Mouse (Mus musculus): Measurements from ENCODE around the gene Cd59b. TPM values are rescaled to one million over a fixed set of nuclear protein-coding genes. Genes with fewer than 3 reads are reported as not detected.
"Not testable (repeated sequence)": the region's sequence is repeated elsewhere in the genome, so short reads cannot be mapped to it uniquely, and the experiment has no call there.

The Cd59b gene
- polyA plus RNA-seq, 1 experiment from 2014 or later: 4.3 TPM

GRCm38 (mm10) chr2:104041632-104042031 is 28.0 kb upstream of the Cd59b start:
- Histone ChIP-seq H3K9me3 (no peaks in the 10 kb centered on the region), H3K36me3 (peaks cover 51% of the 10 kb centered on the region), H3K27me3 (ENCODE audit: insufficient read depth, poor library complexity, severe bottlenecking) (no peaks in the 10 kb centered on the region), H3K4me3 (no peak overlapping the region), H3K27ac (no peak overlapping the region), H3K4me1 (0 out of 2 replicates have a peak, but pooled peaks cover 2% of the 10 kb centered on the region)
- WGBS: 68% methylated on average over 5 of the region's 5 CpGs
- no peak for DNase-seq (ENCODE audit: low spot score)

DNA sequence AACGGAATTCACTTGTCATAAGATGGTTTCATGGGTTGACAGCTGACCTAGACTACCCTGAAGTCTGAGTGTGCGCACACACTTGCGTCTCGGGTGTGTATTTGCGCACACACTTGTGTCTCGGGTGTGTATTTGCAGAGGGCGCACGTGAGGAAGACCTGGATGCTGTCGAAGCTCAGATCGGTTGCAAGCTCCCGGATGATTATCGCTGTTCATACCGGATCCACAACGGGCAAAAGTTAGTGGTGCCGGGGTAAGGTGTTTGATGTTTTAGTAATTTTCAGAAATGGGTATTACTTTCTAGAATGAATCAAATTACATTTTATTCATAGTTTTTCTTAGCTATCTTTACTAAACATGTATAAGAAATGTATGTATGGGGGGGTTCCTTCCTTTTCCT is 26.9 kb upstream of the Cd59b start:
- no peaks in the 10 kb centered on the region for H3K9me3 ChIP-seq
- peaks cover 43% of the 10 kb centered on the region for H3K36me3 ChIP-seq
- WGBS: 96% methylated on average over 15 of the region's 15 CpGs
- no peak for DNase-seq (ENCODE audit: low spot score)
- no peak overlapping the region for H3K27ac ChIP-seq
- no peaks in the 10 kb centered on the region for H3K27me3 ChIP-seq (ENCODE audit: insufficient read depth, poor library complexity, severe bottlenecking)
- 0 out of 2 replicates have a peak, but pooled peaks cover 2% of the 10 kb centered on the region for H3K4me1 ChIP-seq
- H3K4me3 ChIP-seq: no peak overlapping the region

GRCm38 (mm10) chr2:104043624-104044478 is 25.8 kb upstream of the Cd59b start:
- no peaks in the 10 kb centered on the region for H3K9me3 ChIP-seq
- no peak overlapping the region for H3K4me3 ChIP-seq
- 62% methylated on average over 5 of the region's 5 CpGs for WGBS
- DNase-seq (ENCODE audit: low spot score): no peak
- H3K27ac ChIP-seq: no peak overlapping the region
- peaks cover 49% of the 10 kb centered on the region for H3K36me3 ChIP-seq
- 0 out of 2 replicates have a peak, but pooled peaks cover 2% of the 10 kb centered on the region for H3K4me1 ChIP-seq
- H3K27me3 ChIP-seq (ENCODE audit: insufficient read depth, poor library complexity, severe bottlenecking): no peaks in the 10 kb centered on the region

DNA sequence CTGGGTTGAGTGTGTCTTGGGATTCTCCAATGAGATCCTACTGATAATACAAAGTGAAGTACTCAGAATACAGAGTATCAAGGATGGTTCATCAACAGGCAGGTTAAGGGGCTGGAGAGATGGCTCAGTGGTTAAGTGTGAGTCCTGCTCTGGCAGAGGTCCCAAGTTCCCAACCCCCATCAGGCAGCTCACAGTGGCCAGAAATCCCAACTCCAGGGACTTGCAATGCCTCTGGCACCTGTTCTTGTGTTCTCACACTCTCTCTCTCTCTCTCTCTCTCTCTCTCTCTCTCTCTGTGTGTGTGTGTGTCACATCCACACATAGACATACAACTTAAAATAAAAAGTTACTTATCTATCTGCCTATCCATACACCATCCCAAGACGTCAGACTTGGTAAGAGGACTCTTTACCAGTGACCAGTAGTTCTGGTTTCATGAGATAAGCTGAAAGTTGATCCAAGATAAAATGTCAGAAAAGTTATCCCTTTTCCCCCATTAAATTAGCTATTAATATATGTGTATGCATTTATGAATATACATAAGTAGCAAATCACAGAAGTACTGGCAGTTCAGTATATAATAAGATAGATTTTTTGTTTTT is 25.1 kb upstream of the Cd59b start:
- Histone ChIP-seq H3K27me3 (ENCODE audit: insufficient read depth, poor library complexity, severe bottlenecking) (no peaks in the 10 kb centered on the region), H3K4me1 (0 out of 2 replicates have a peak, but pooled peaks cover 2% of the 10 kb centered on the region), H3K27ac (no peak overlapping the region), H3K9me3 (no peaks in the 10 kb centered on the region), H3K4me3 (no peak overlapping the region), H3K36me3 (peaks cover 44% of the 10 kb centered on the region)
- 43% methylated on average over 1 of the region's 1 CpGs for WGBS
- no peak for DNase-seq (ENCODE audit: low spot score)

GRCm38 (mm10) chr2:104058381-104058780 is 11.3 kb upstream of the Cd59b start:
- no peaks in the 10 kb centered on the region for H3K27me3 ChIP-seq (ENCODE audit: insufficient read depth, poor library complexity, severe bottlenecking)
- H3K4me3 ChIP-seq: no peak overlapping the region
- peaks cover 60% of the 10 kb centered on the region for H3K36me3 ChIP-seq
- 85% methylated on average over 1 of the region's 1 CpGs for WGBS
- H3K4me1 ChIP-seq: no peaks in the 10 kb centered on the region
- DNase-seq (ENCODE audit: low spot score): no peak
- no peaks in the 10 kb centered on the region for H3K9me3 ChIP-seq
- no peak overlapping the region for H3K27ac ChIP-seq

DNA sequence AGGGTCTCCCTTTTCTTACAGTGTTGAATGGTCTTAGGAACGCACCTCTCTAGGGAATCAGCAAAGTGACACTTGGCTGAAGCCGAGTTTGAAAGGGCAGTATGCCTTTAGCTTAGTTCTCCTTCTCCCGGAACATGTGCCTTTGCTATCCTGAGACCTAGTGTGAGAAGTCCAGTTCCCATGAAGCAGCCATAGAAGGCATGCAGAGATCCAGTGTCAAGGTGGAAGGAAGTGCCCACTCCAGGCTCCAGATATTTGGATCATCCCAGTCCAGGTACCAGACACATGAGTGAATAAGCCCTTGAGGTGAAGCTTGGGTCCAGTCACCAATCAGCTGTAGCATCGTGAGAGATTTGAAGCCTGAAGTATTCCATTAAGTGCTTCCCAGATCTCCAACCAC is 10.7 kb upstream of the Cd59b start:
- Histone ChIP-seq H3K4me1 (no peaks in the 10 kb centered on the region), H3K27ac (no peak overlapping the region), H3K36me3 (peaks cover 54% of the 10 kb centered on the region), H3K27me3 (ENCODE audit: insufficient read depth, poor library complexity, severe bottlenecking) (no peaks in the 10 kb centered on the region), H3K4me3 (no peak overlapping the region), H3K9me3 (no peaks in the 10 kb centered on the region)
- DNase-seq (ENCODE audit: low spot score): no peak
- WGBS: 83% methylated on average over 4 of the region's 4 CpGs

DNA sequence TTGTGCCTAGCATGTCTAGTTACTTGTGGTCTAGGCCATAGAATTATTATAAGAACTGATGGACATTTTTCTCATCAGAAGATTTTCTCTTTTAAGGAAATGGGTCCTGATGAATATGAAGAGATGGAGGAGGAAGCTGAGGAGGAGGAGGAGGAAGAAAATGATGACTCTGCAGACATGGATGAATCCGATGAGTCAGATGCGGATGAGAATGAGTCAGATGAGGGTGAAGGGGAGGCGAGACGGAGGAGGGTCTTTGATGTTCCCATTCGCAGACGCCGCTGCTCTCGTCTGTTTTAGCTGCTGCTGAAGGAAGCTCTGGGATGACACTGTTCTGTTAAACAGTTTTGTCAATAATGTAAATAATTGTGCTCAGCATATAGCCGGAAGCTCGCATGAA is 9.9 kb upstream of the Cd59b start:
- Histone ChIP-seq H3K4me3 (no peak overlapping the region), H3K27me3 (ENCODE audit: insufficient read depth, poor library complexity, severe bottlenecking) (no peaks in the 10 kb centered on the region), H3K9me3 (no peaks in the 10 kb centered on the region), H3K36me3 (peaks cover 46% of the 10 kb centered on the region), H3K4me1 (no peaks in the 10 kb centered on the region), H3K27ac (no peak overlapping the region)
- WGBS: 81% methylated on average over 10 of the region's 10 CpGs
- no peak for DNase-seq (ENCODE audit: low spot score)

- Histone ChIP-seq H3K4me1 (no peaks in the 10 kb centered on the region), H3K27me3 (ENCODE audit: insufficient read depth, poor library complexity, severe bottlenecking) (no peaks in the 10 kb centered on the region), H3K4me3 (no peak overlapping the region), H3K36me3 (peaks cover 35% of the 10 kb centered on the region), H3K27ac (no peak overlapping the region), H3K9me3 (no peaks in the 10 kb centered on the region)
- no peak for DNase-seq (ENCODE audit: low spot score)
- 95% methylated on average over 6 of the region's 6 CpGs for WGBS
Observed at GRCm38 (mm10) chr2:104060996-104061395, 8.7 kb upstream of the Cd59b start.

DNA sequence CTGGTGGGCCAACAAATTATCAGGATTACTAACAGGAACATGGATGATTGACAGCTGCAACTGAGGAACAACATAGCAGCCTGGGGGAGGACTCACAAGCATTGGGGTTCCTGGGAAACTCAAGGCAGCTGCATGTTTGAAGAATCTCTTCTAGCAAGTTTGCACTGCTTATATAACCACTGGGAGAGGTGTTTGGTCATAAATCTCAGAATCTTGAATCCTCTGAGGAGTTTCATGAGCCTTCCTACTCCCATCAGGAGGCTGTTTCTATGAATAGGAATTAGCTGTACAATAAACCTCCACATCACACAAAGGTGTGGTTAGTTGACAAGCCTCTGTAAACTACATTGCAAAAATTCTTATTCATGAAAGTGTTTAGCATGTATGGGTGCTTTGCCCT is 7.0 kb upstream of the Cd59b start:
- no peak overlapping the region for H3K4me3 ChIP-seq

GRCm38 (mm10) chr2:104064152-104064551 is 5.5 kb upstream of the Cd59b start:
- Histone ChIP-seq H3K27me3 (ENCODE audit: insufficient read depth, poor library complexity, severe bottlenecking) (no peaks in the 10 kb centered on the region), H3K27ac (no peak overlapping the region), H3K4me3 (no peak overlapping the region), H3K36me3 (peaks cover 29% of the 10 kb centered on the region), H3K9me3 (no peaks in the 10 kb centered on the region), H3K4me1 (no peaks in the 10 kb centered on the region)
- 79% methylated on average over 2 of the region's 2 CpGs for WGBS
- DNase-seq (ENCODE audit: low spot score): no peak

More for the DNA sequence above, 7.0 kb upstream of the Cd59b start:
- Histone ChIP-seq H3K4me1 (no peaks in the 10 kb centered on the region), H3K27me3 (ENCODE audit: insufficient read depth, poor library complexity, severe bottlenecking) (no peaks in the 10 kb centered on the region), H3K9me3 (no peaks in the 10 kb centered on the region), H3K36me3 (peaks cover 35% of the 10 kb centered on the region), H3K27ac (no peak overlapping the region)
- no peak for DNase-seq (ENCODE audit: low spot score)

DNA sequence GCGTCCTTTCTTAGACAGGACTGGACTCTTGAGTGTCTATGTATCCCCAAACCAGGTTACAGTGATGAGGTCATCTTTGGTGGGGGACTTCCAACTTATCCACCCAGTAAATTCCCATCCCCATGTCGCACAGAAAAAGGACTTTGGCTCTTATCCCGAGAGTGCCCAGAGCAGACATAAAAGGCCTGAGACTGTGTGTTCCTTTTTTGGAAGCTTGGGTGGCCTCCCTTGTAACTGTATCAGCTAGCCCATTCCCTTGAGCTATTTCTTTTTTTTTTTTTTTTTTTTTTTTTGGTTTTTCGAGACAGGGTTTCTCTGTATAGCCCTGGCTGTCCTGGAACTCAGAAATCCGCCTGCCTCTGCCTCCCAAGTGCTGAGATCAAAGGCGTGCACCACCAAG is 4.1 kb upstream of the Cd59b start, which contains the start of gene Gm10912:
Gm10912 (plus strand) TSS at position 301 of the 400 bp plus-strand sequence.
- WGBS: 89% methylated on average over 6 of the region's 6 CpGs
- H3K4me1 ChIP-seq; H3K27ac ChIP-seq; H3K4me3 ChIP-seq; H3K9me3 ChIP-seq; DNase-seq (ENCODE audit: low spot score); H3K27me3 ChIP-seq (ENCODE audit: insufficient read depth, poor library complexity, severe bottlenecking): not testable (repeated sequence)
- H3K36me3 ChIP-seq: peaks cover 16% of the 10 kb centered on the region

- H3K27ac ChIP-seq; H3K9me3 ChIP-seq; H3K4me3 ChIP-seq; H3K4me1 ChIP-seq; H3K27me3 ChIP-seq (ENCODE audit: insufficient read depth, poor library complexity, severe bottlenecking); DNase-seq (ENCODE audit: low spot score); H3K36me3 ChIP-seq: not testable (repeated sequence)
- WGBS: 73% methylated on average over 7 of the region's 7 CpGs
Observed at GRCm38 (mm10) chr2:104068450-104068849, 1.2 kb upstream of the Cd59b start, which contains the start of gene Gm10799. TSS of gene Gm10799 (minus strand) at chr2:104068550.

- H3K27me3 ChIP-seq (ENCODE audit: insufficient read depth, poor library complexity, severe bottlenecking); H3K27ac ChIP-seq; H3K4me3 ChIP-seq; H3K4me1 ChIP-seq; H3K36me3 ChIP-seq; H3K9me3 ChIP-seq; DNase-seq (ENCODE audit: low spot score): not testable (repeated sequence)
- 55% methylated on average over 5 of the region's 5 CpGs for WGBS
Observed at GRCm38 (mm10) chr2:104078285-104078684, 8.6 kb downstream of the Cd59b start.
